Mouse (Mus musculus): ENCODE measurements around the gene Cog7. TPM values are rescaled to one million over a fixed set of nuclear protein-coding genes. Genes with fewer than 3 reads are reported as not detected.

Gene Cog7
- total and polyA plus RNA-seq, 2 experiments from 2014 or later: 24.7 to 32.5 TPM

- H3K27me3 ChIP-seq (ENCODE audit: insufficient read depth, low read length): no peaks in the 10 kb centered on the region
- no peaks in the 10 kb centered on the region for H3K9me3 ChIP-seq (ENCODE audit: low read length)
- ATAC-seq: no peak
- H3K9ac ChIP-seq: no peak overlapping the region
- H3K4me3 ChIP-seq (ENCODE audit: low read depth, low read length): no peak overlapping the region
- no peak overlapping the region for H3K27ac ChIP-seq (ENCODE audit: low read depth, low read length)
- no peak for DNase-seq
- no peaks in the 10 kb centered on the region for H3K4me1 ChIP-seq (ENCODE audit: insufficient read depth)
- H3K36me3 ChIP-seq (ENCODE audit: insufficient read depth): peaks cover 11% of the 10 kb centered on the region
- H3K4me2 ChIP-seq (ENCODE audit: low read depth): no peak overlapping the region
- TF ChIP-seq CTCF (IDR thresholded peaks at IDR 0.05; ENCODE audit: low read depth): no peak
- WGBS: 87% methylated on average over 11 of the region's 11 CpGs
These were observed 26.4 kb downstream of the Cog7 start for GRCm38 (mm10) chr7:121954891-121955669.

GRCm38 (mm10) chr7:121947513-121947912 is 34.0 kb downstream of the Cog7 start:
- ATAC-seq: no peak
- no peak overlapping the region for H3K4me2 ChIP-seq (ENCODE audit: low read depth)
- no peak for DNase-seq
- TF ChIP-seq CTCF (IDR thresholded peaks at IDR 0.05; ENCODE audit: low read depth): no peak
- no peaks in the 10 kb centered on the region for H3K4me1 ChIP-seq (ENCODE audit: insufficient read depth)
- no peak overlapping the region for H3K9ac ChIP-seq
- H3K36me3 ChIP-seq (ENCODE audit: insufficient read depth): peaks cover 4% of the 10 kb centered on the region; the same call in 1 of the 2 replicates
- 80% methylated on average over 4 of the region's 4 CpGs for WGBS
- H3K9me3 ChIP-seq (ENCODE audit: low read length): no peaks in the 10 kb centered on the region
- no peak overlapping the region for H3K4me3 ChIP-seq (ENCODE audit: low read depth, low read length)
- H3K27me3 ChIP-seq (ENCODE audit: insufficient read depth, low read length): no peaks in the 10 kb centered on the region
- H3K27ac ChIP-seq (ENCODE audit: low read depth, low read length): no peak overlapping the region

GRCm38 (mm10) chr7:121946196-121946595 is 35.3 kb downstream of the Cog7 start:
- Histone ChIP-seq H3K36me3 (ENCODE audit: insufficient read depth) (peaks cover 4% of the 10 kb centered on the region; the same call in 1 of the 2 replicates), H3K4me2 (ENCODE audit: low read depth) (no peak overlapping the region), H3K27me3 (ENCODE audit: insufficient read depth, low read length) (no peaks in the 10 kb centered on the region), H3K27ac (ENCODE audit: low read depth, low read length) (no peak overlapping the region), H3K9ac (no peak overlapping the region), H3K4me1 (ENCODE audit: insufficient read depth) (no peaks in the 10 kb centered on the region), H3K4me3 (ENCODE audit: low read depth, low read length) (no peak overlapping the region), H3K9me3 (ENCODE audit: low read length) (no peaks in the 10 kb centered on the region)
- DNase-seq: no peak
- ATAC-seq: no peak
- WGBS: 76% methylated on average over 5 of the region's 5 CpGs
- TF ChIP-seq CTCF (IDR thresholded peaks at IDR 0.05; ENCODE audit: low read depth): no peak

- no peak overlapping the region for H3K4me2 ChIP-seq (ENCODE audit: low read depth)
- no peaks in the 10 kb centered on the region for H3K27me3 ChIP-seq (ENCODE audit: insufficient read depth, low read length)
- peaks cover 4% of the 10 kb centered on the region; the same call in 1 of the 2 replicates for H3K36me3 ChIP-seq (ENCODE audit: insufficient read depth)
- ATAC-seq (no peak), DNase-seq (no peak)
- no peaks in the 10 kb centered on the region for H3K9me3 ChIP-seq (ENCODE audit: low read length)
- no peak overlapping the region for H3K27ac ChIP-seq (ENCODE audit: low read depth, low read length)
- H3K9ac ChIP-seq: no peak overlapping the region
- TF ChIP-seq CTCF (IDR thresholded peaks at IDR 0.05; ENCODE audit: low read depth): no peak
- WGBS: 97% methylated on average over 2 of the region's 2 CpGs
- H3K4me3 ChIP-seq (ENCODE audit: low read depth, low read length): no peak overlapping the region
- no peaks in the 10 kb centered on the region for H3K4me1 ChIP-seq (ENCODE audit: insufficient read depth)
These were observed 39.1 kb downstream of the Cog7 start for GRCm38 (mm10) chr7:121942371-121942770.

- TF ChIP-seq CTCF (IDR thresholded peaks at IDR 0.05; ENCODE audit: low read depth): no peak
- Histone ChIP-seq H3K4me1 (ENCODE audit: insufficient read depth) (no peaks in the 10 kb centered on the region), H3K9ac (no peak overlapping the region), H3K27me3 (ENCODE audit: insufficient read depth, low read length) (no peaks in the 10 kb centered on the region), H3K9me3 (ENCODE audit: low read length) (no peaks in the 10 kb centered on the region), H3K4me2 (ENCODE audit: low read depth) (no peak overlapping the region), H3K36me3 (ENCODE audit: insufficient read depth) (peaks cover 4% of the 10 kb centered on the region; the same call in 1 of the 2 replicates), H3K27ac (ENCODE audit: low read depth, low read length) (no peak overlapping the region), H3K4me3 (ENCODE audit: low read depth, low read length) (no peak overlapping the region)
- DNase-seq (no peak), ATAC-seq (no peak)
- 91% methylated on average over 3 of the region's 3 CpGs for WGBS
These were observed 39.9 kb downstream of the Cog7 start for GRCm38 (mm10) chr7:121941640-121942039.

GRCm38 (mm10) chr7:121941016-121941415 is 40.5 kb downstream of the Cog7 start:
- peaks cover 4% of the 10 kb centered on the region; the same call in 1 of the 2 replicates for H3K36me3 ChIP-seq (ENCODE audit: insufficient read depth)
- H3K27ac ChIP-seq (ENCODE audit: low read depth, low read length): no peak overlapping the region
- ATAC-seq (no peak), DNase-seq (no peak)
- H3K9me3 ChIP-seq (ENCODE audit: low read length): no peaks in the 10 kb centered on the region
- TF ChIP-seq CTCF (IDR thresholded peaks at IDR 0.05; ENCODE audit: low read depth): no peak
- no peak overlapping the region for H3K9ac ChIP-seq
- H3K4me2 ChIP-seq (ENCODE audit: low read depth): no peak overlapping the region
- H3K27me3 ChIP-seq (ENCODE audit: insufficient read depth, low read length): no peaks in the 10 kb centered on the region
- H3K4me3 ChIP-seq (ENCODE audit: low read depth, low read length): no peak overlapping the region
- H3K4me1 ChIP-seq (ENCODE audit: insufficient read depth): no peaks in the 10 kb centered on the region
- 79% methylated on average over 3 of the region's 3 CpGs for WGBS

GRCm38 (mm10) chr7:121939729-121940128 is 41.8 kb downstream of the Cog7 start:
- H3K4me3 ChIP-seq (ENCODE audit: low read depth, low read length): no peak overlapping the region
- no peak overlapping the region for H3K9ac ChIP-seq
- H3K4me1 ChIP-seq (ENCODE audit: insufficient read depth): no peaks in the 10 kb centered on the region
- 31% methylated on average over 4 of the region's 4 CpGs for WGBS
- 0 out of 2 replicates have a peak overlapping the region, but pooled peaks have one; percentile 2 for H3K27ac ChIP-seq (ENCODE audit: low read depth, low read length)
- peak; percentile 81 for DNase-seq
- no peaks in the 10 kb centered on the region for H3K9me3 ChIP-seq (ENCODE audit: low read length)
- TF ChIP-seq CTCF (IDR thresholded peaks at IDR 0.05; ENCODE audit: low read depth): 0 out of 2 replicates have a peak, but pooled peaks have one; percentile 11
- no peak overlapping the region for H3K4me2 ChIP-seq (ENCODE audit: low read depth)
- H3K27me3 ChIP-seq (ENCODE audit: insufficient read depth, low read length): no peaks in the 10 kb centered on the region
- peak; percentile 91 for ATAC-seq
- H3K36me3 ChIP-seq (ENCODE audit: insufficient read depth): peaks cover 8% of the 10 kb centered on the region; the same call in 1 of the 2 replicates
